Mouse (Mus musculus) Muller cell, postnatal 12 days (primary cell): ENCODE results near the gene Zfp467.
A peak's percentile ranks its signal among the peaks of the same experiment; 100 is the strongest.

Source experiments
- DNase-seq: peaks from one replicate; pipeline ENCODE4 v3.0.0-alpha.2; 2015; ENCODE audit errors: inconsistent ontology term

Zfp467 gene

GRCm38 (mm10) chr6:48440306-48441014 lies 5.2 kb downstream of the Zfp467 start:
- DNase-seq, result peak; percentile 23

DNA sequence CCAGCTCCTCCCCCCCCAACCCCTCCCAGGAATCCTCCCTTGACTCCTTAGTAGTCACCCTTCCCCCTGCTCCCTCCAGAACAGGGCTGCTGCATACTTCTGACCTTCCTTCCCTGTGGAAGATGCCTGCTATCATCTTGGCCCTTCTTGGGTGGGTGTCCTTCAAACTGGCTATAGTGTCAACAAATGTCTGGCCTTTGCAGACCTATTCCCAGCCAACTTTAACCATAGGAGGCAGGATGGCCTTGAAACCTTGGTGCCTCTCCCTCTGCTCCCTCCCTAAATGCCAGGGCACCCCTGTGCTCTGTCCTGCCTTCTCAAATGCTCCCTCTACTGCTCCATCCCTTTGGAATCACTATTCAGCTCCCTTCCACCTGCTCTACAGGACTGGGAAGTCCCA lies 6.0 kb downstream of the Zfp467 start:
- no peak for DNase-seq

GRCm38 (mm10) chr6:48438475-48439125 lies 7.0 kb downstream of the Zfp467 start:
- no peak for DNase-seq

GRCm38 (mm10) chr6:48437679-48438376 lies 7.8 kb downstream of the Zfp467 start:
- no peak for DNase-seq

DNA sequence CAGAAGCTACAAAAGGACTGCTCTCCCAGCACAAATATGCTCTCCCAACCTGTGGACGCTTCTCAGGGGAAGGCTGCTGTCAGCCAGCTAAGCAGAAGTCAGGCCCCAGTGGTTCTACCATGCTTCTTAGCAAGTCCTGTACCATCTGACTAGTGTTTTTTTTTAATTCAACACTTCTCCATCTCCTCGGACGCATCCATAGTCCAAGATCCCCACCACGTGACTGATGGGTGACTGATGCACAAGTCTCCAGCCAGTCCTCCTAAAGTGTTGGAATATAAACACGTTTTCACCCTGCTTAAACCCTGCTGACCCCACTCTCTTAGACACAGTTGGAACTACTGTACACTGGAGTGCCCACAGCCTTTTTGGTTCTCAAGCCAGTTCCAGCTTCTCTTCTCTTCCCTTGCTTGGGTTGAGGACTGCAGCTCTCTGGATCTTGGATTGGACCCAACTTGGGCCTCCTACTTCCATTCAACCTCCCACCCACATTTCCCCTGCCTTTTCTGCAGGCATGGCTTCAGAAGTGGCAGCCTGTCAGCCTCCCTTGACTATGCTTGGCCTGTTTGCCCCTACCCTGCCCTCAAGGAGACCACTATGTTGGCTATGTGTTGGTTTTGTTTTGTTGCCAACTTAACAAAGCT lies 9.8 kb downstream of the Zfp467 start:
- no peak for DNase-seq

GRCm38 (mm10) chr6:48435111-48435510 lies 10.5 kb downstream of the Zfp467 start:
- no peak for DNase-seq

DNA sequence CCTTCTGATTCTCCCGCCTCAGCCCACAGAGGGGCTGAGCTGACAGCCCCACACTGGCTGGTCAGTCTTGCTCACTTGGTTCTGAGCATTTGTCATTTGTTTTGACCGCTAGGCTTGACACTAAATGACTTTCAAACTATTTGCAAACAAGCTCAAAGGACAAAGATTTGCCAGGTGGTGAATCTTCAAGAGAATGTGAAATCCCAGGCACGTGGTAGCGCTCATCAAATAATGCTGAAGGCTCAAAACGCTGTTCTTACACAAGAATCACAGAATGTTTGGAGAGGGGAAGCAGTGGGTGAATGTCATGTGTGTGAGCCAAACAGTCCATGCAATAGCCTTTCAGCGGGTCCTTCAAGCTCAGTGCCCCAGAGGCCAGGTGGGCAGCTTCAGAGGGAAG lies 11.0 kb downstream of the Zfp467 start:
- DNase-seq, result no peak

DNA sequence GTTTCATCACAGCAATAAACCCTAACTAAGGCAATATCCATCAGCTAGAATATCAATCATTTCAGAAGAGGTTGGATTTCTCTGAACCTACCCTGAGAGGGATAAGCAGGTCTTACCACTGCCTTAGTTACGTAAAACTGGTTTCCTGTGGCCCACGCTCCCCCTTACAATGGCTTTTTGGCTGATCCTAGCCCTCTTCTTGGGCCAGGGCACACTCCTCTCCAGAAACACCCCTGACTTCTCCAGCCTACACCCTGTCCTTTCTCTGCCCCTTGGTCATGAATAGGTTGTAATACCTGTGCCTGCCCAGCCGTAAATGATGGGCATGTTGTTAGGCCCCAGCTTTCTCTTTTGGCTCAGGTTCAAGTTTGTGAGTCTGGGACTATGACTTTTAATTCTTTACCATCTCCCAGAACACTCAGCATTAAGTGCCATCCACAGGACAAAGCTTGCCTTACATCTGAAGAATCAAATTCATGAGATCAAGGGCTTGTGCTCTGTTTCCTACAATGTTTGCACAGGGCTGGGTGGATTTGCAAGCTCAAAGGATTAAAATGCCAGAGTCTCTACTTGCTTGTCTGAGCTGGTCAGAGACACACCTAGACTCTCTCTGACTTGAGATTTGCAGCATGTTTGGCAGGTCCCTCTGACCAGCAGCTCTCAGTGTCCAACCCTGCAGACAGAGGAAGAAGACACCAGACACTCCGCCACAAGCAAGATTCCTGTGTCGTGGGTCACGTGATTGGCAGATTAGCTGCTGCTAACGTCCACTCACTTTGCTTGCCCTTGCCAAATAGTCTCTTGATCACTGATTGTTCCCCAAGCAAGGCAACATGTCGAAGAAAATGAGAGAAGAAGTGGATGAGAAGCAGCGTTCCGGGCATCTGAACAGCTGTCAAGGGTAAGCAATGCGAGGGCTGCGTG lies 12.5 kb downstream of the Zfp467 start:
- no peak for DNase-seq

DNA sequence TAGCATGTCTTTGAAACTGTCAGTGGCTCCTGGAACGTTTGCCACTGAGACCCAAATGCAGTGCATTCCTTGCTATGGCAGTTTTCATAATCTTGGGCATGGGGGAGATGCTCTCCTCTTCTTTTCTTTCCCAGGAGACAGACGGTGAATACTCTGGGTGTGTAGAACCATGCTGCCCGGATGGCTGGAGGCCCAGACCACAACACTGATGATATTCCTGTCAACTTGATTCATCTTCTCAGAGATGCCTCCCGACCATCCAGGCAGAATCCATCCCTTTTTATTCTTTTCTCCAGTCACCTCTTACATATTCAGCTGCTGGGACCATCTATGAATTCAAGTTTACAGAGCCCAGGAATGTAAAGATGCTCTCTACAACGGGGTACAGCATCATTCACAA lies 14.9 kb downstream of the Zfp467 start:
- DNase-seq, result peak; percentile 83

GRCm38 (mm10) chr6:48428769-48429557 lies 16.7 kb downstream of the Zfp467 start:
- DNase-seq, result no peak

- peak; percentile 72 for DNase-seq
Observed at GRCm38 (mm10) chr6:48426956-48427355, 18.7 kb downstream of the Zfp467 start.

DNA sequence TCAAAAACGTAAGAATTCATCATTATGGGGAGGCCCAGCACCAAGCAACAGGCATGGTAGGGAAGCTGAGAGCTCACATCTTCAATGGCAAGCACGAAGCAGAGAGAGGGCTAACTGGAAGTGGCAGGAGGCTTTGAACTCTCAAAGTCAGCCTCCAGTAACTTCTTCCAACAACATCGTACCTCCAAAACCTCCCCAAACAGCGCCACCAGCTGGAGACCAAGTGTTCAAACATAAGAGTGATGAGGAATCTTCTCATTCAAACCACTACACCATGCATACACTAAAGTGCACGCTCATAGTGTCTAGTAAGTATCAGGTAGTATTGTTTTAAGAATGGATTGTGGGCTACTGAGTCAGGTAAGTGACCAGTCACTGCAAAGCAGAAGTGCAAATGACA lies 21.6 kb downstream of the Zfp467 start:
- DNase-seq, result no peak

DNA sequence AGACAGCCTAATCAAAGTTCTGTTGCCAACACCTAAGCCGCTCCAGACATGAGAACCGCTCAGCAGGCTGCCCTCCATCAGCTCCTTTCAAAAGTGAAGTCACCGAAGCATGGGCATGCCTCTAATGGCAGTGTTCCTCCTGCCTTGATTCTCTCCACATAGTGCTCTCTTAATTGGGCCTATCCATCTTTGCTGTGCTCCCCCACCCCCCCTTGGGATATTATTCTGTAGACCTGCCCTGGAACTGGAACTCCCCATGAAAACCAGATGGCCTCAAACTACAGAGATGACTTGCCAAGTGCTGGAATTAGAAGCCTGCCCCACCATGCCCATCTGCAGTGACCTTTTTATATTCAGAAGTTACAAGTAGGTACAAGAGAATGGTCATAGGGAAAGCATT lies 22.3 kb downstream of the Zfp467 start:
- no peak for DNase-seq

DNA sequence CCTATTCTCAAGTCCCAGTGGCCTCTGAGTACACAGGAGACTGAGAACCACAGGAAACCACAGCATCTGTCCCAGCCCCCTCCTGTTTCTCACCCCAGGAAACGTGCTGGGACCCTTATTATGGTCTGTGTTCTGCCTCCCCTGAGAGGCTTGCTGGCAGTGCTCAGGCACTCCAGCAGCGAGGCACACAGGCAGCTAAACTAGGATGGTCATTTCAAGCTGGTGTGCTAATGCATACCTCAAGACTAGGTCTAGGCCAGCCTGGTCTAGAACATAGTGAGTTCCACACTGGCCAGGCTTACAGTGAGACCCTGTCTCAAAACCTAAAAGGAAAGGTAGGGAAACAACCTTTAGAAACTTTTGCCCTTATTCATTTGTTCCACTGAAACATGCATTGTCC lies 25.0 kb downstream of the Zfp467 start:
- no peak for DNase-seq

DNA sequence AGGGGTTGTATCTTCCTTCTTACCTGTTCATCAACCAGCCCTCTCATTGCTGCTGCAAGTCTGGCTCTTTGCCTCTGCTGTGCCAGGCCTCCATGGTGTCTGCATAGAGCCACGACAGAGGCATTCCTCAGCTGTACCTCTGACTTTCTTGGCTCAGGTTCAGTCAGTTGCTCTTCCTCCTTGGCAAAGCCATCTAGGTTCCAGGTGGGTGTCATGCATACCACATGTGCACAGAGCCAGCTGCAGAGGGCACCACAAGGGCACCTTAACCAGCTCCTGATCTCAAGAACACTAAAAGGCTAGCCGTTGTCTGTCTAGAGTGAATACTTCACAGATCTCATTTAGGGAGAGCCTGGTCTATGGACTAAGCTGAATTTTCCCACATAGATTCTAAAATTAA lies 29.1 kb downstream of the Zfp467 start:
- no peak for DNase-seq

- no peak for DNase-seq
Observed at GRCm38 (mm10) chr6:48415636-48416035, 30.0 kb downstream of the Zfp467 start.

DNA sequence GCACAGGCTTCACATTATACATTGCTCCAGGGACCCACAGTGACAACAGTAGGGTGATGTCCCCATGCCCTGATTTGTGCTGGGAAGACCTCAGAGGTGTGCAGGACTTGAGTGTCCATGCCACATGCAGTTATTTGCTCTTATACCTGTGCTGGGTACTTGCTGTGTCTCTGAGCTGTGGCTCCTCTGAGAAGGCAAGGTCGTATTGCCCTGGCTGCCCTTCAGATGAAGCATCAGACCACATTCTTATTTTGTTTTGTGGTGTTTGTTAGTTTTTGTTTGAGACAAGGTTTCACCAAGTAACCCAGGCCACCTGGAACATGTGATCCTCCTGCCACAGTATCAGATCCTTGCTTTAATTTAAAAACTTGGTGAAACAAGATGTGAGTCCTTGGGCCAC lies 30.7 kb downstream of the Zfp467 start:
- DNase-seq, result no peak

GRCm38 (mm10) chr6:48413081-48413480 lies 32.5 kb downstream of the Zfp467 start:
- no peak for DNase-seq

GRCm38 (mm10) chr6:48412662-48413061 lies 33.0 kb downstream of the Zfp467 start:
- DNase-seq, result no peak

GRCm38 (mm10) chr6:48412147-48412546 lies 33.5 kb downstream of the Zfp467 start:
- no peak for DNase-seq
